Mouse (Mus musculus) heart, embryonic 16.5 days (tissue): ENCODE results near the gene Gzmb. TPM values are rescaled to one million over a fixed set of nuclear protein-coding genes. Genes with fewer than 3 reads are reported as not detected.

Experiments used
- ATAC-seq: fragments of 200-750 bp; cut with Nextera tagmentation; replicated peaks from 2 replicates; pipeline ENCODE4 v1.8.0; 2017; ENCODE audit warnings: moderate number of reproducible peaks; ENCODE audit not compliant: insufficient read depth, low FRiP score; ENCODE audit errors: extremely low read depth
- H3K27ac ChIP-seq: fragments of 300-500 bp; sonication (generic); 2 replicates; pipeline ENCODE4 v1.5.1; 2014; ENCODE audit warnings: mild to moderate bottlenecking, low read length, control low read depth, moderate library complexity
- H3K27me3 ChIP-seq: fragments of 300-500 bp; sonication (generic); 2 replicates; pipeline ENCODE4 v1.6.1; 2014; ENCODE audit warnings: low read length, mixed read lengths; ENCODE audit not compliant: control insufficient read depth, insufficient read depth
- H3K36me3 ChIP-seq: fragments of 300-500 bp; sonication (generic); 2 replicates; pipeline ENCODE4 v1.6.1; 2014; ENCODE audit not compliant: control insufficient read depth, insufficient read depth
- H3K4me1 ChIP-seq: fragments of 300-500 bp; sonication (generic); 2 replicates; pipeline ENCODE4 v1.6.1; 2014; ENCODE audit warnings: low read length, mixed read lengths; ENCODE audit not compliant: control insufficient read depth, insufficient read depth
- H3K4me2 ChIP-seq: fragments of 300-500 bp; sonication (generic); 2 replicates; pipeline ENCODE4 v1.6.1; 2014; ENCODE audit warnings: low read depth, mild to moderate bottlenecking, control low read depth, low read length
- H3K4me3 ChIP-seq: fragments of 300-500 bp; sonication (generic); 2 replicates; pipeline ENCODE4 v1.5.1; 2014; ENCODE audit warnings: mild to moderate bottlenecking, control low read depth, low read length
- H3K9ac ChIP-seq: fragments of 300-500 bp; sonication (generic); 2 replicates; pipeline ENCODE4 v1.6.1; 2014; ENCODE audit warnings: low read length, control low read depth
- H3K9me3 ChIP-seq: fragments of 300-500 bp; sonication (generic); replicated peaks from 2 replicates; pipeline ENCODE4 v1.6.1; 2016; ENCODE audit warnings: low read length; ENCODE audit not compliant: control insufficient read depth
- WGBS: fragments of 180-500 bp; shearing (Covaris S2); extraction: QIAGEN DNeasy Blood & Tissue Kit; methylation state at CpG from one replicate; pipeline ENCODE4 v1.1.7; 2014; 5-methylcytosine and 5-hydroxymethylcytosine counted together
- polyA plus RNA-seq: library from polyadenylated mRNA; unstranded; fragments of >200 nt; fragmentation: Nextera tagmentation; extraction: Ambion mirVana; gene quantifications from 2 replicates; pipeline ENCODE4 v1.2.1, GENCODE M21; 2015

Gene Gzmb
- polyA plus RNA-seq, 1 experiment from 2014 or later: 1.2 TPM

GRCm38 (mm10) chr14:56234556-56234955 lies 27.5 kb downstream of the Gzmb start, which contains the start of gene Gzmc:
Gene Gzmc, minus strand, starts transcription at chr14:56234656.
- ATAC-seq: no peak
- Histone ChIP-seq H3K27ac (no peak within 1 kb of the TSS), H3K9ac (no peak within 1 kb of the TSS), H3K4me1 (no peaks in the 10 kb centered on the region), H3K4me2 (no peak within 1 kb of the TSS), H3K4me3 (no peak within 1 kb of the TSS), H3K27me3 (no peaks in the 10 kb centered on the region), H3K9me3 (no peaks in the 10 kb centered on the region), H3K36me3 (no peaks in the 10 kb centered on the region)
- 72% methylated on average over 2 of the region's 2 CpGs for WGBS

- no peak within 1 kb of the TSS for H3K9ac ChIP-seq
- no peak for ATAC-seq
- no peak within 1 kb of the TSS for H3K4me3 ChIP-seq
- no peaks in the 10 kb centered on the region for H3K4me1 ChIP-seq
- no peak within 1 kb of the TSS for H3K27ac ChIP-seq
- no peak within 1 kb of the TSS for H3K4me2 ChIP-seq
- H3K36me3 ChIP-seq: no peaks in the 10 kb centered on the region
- H3K9me3 ChIP-seq: no peaks in the 10 kb centered on the region
- no peaks in the 10 kb centered on the region for H3K27me3 ChIP-seq
- 86% methylated on average over 4 of the region's 4 CpGs for WGBS
Observed at GRCm38 (mm10) chr14:56211317-56211716, 50.7 kb downstream of the Gzmb start, which contains the start of gene Gzmf. Gene Gzmf, minus strand, starts transcription at chr14:56211417.

Other genes with a start within 250 kb of the Gzmb start
- not detected in 2 replicates for gene Mcpt1, start 244.3 kb downstream of the Gzmb start, polyA plus RNA-seq
- not detected in 2 replicates for gene Mcpt9, start 231.8 kb downstream of the Gzmb start, polyA plus RNA-seq
- not detected in 2 replicates for gene Mcpt2, start 220.2 kb downstream of the Gzmb start, polyA plus RNA-seq
- 0.54 and 0.55 TPM in 2 replicates for gene Mcpt4, start 199.9 kb downstream of the Gzmb start, polyA plus RNA-seq
- 0.16 and 0.41 TPM in 2 replicates for gene Mcpt8, start 177.0 kb downstream of the Gzmb start, polyA plus RNA-seq
- 0.20 and 0.51 TPM in 2 replicates for gene Ctsg, start 159.7 kb downstream of the Gzmb start, polyA plus RNA-seq
- not detected in 2 replicates for gene Gzme, start 141.6 kb downstream of the Gzmb start, polyA plus RNA-seq
- not detected in 2 replicates for gene Gzmd, start 129.7 kb downstream of the Gzmb start, polyA plus RNA-seq
- gene Gzmg, start 102.7 kb downstream of the Gzmb start, polyA plus RNA-seq: not detected in 2 replicates
- gene Gzmn, start 87.7 kb downstream of the Gzmb start, polyA plus RNA-seq: not detected in 2 replicates
- gene Gzmf, start 50.8 kb downstream of the Gzmb start, polyA plus RNA-seq: not detected in 2 replicates
- gene Gzmc, start 27.6 kb downstream of the Gzmb start, polyA plus RNA-seq: 0.17 and 0.43 TPM in 2 replicates
- gene Atp12a, start 102.8 kb upstream of the Gzmb start, polyA plus RNA-seq: 0.11 and 0.19 TPM in 2 replicates
- gene Rnf17, start 140.3 kb upstream of the Gzmb start, polyA plus RNA-seq: 1.1 and 1.8 TPM in 2 replicates